8 mouse cellular contexts compared by ENCODE assay signal in genomic region chr14:48198190-48198954, GRCm38 (mm10).
DNase-seq lines count a peak whose midpoint lies in the region; ATAC-seq and TF ChIP-seq lines count a peak whose summit lies in the region.
"Had no signal": no experiment of that assay in that cellular context is flagged by ENCODE, and none has a peak within 500 bp of the region (broad histone marks: within the 10 kb centered on the region; RNA-seq: fewer than 3 reads in every experiment).

No protein-coding gene starts in this region.

- peaks cover 33% of the 10 kb centered on the region for H3K4me1 ChIP-seq in hindbrain, embryonic 14.5 days (replicated peaks; ENCODE audit: control insufficient read depth, insufficient read depth, low read length)
- H3K4me1 ChIP-seq in hindbrain, embryonic 10.5 days (replicated peaks) = peaks cover 58% of the 10 kb centered on the region
- peaks cover 26% of the 10 kb centered on the region for H3K4me1 ChIP-seq in stomach, embryonic 14.5 days (ENCODE audit: control insufficient read depth, insufficient read depth, low read length)
- peaks cover 3% of the 10 kb centered on the region; the same call in 1 of the 2 replicates for H3K4me1 ChIP-seq in stomach, postnatal 0 days (replicated peaks; ENCODE audit: control insufficient read depth, insufficient read depth)
- peaks cover 77% of the 10 kb centered on the region for H3K4me1 ChIP-seq in lung, embryonic 15.5 days

- no peaks in the 10 kb centered on the region for H3K36me3 ChIP-seq in hindbrain, embryonic 14.5 days (replicated peaks; ENCODE audit: control insufficient read depth, insufficient read depth)
- no peaks in the 10 kb centered on the region for H3K36me3 ChIP-seq in hindbrain, embryonic 10.5 days
- H3K36me3 ChIP-seq in stomach, embryonic 14.5 days (ENCODE audit: control insufficient read depth, insufficient read depth, low read length) = no peaks in the 10 kb centered on the region
- no peaks in the 10 kb centered on the region for H3K36me3 ChIP-seq in stomach, postnatal 0 days (ENCODE audit: control insufficient read depth, insufficient read depth, low read length)
- no peaks in the 10 kb centered on the region for H3K36me3 ChIP-seq in lung, embryonic 15.5 days
- H3K36me3 ChIP-seq: limb, embryonic 13.5 days had no signal

- no peak overlapping the region for H3K27ac ChIP-seq in hindbrain, embryonic 14.5 days
- no peak overlapping the region for H3K27ac ChIP-seq in hindbrain, embryonic 10.5 days
- no peak overlapping the region for H3K27ac ChIP-seq in stomach, embryonic 14.5 days (ENCODE audit: low read length)
- no peak overlapping the region for H3K27ac ChIP-seq in stomach, postnatal 0 days (replicated peaks)
- H3K27ac ChIP-seq in lung, embryonic 15.5 days = peak overlapping the region; percentile 83
- H3K27ac ChIP-seq: limb, embryonic 13.5 days had no signal

- H3K9ac ChIP-seq in hindbrain, embryonic 14.5 days = no peak overlapping the region
- H3K9ac ChIP-seq in stomach, embryonic 14.5 days (replicated peaks; ENCODE audit: low read depth, low read length) = no peak overlapping the region
- H3K9ac ChIP-seq in stomach, postnatal 0 days (ENCODE audit: low read length) = no peak overlapping the region
- H3K9ac ChIP-seq in lung, embryonic 15.5 days = no peak overlapping the region
- H3K9ac ChIP-seq: limb, embryonic 13.5 days had no signal

- ATAC-seq in hindbrain, embryonic 14.5 days (ENCODE audit: low FRiP score) = no peak
- ATAC-seq in stomach, embryonic 14.5 days (ENCODE audit: insufficient number of reproducible peaks, insufficient read depth, low FRiP score, low read depth) = peak; percentile 43; the same call in 1 of the 2 replicates
- ATAC-seq in stomach, postnatal 0 days (ENCODE audit: low FRiP score, low TSS enrichment) = no peak
- ATAC-seq in lung, embryonic 15.5 days (ENCODE audit: borderline replicate concordance, extremely low read depth, low FRiP score, low TSS enrichment) = peak; percentile 73

- 35% methylated on average over 8 of the region's 8 CpGs for WGBS in hindbrain, embryonic 14.5 days
- 73% methylated on average over 8 of the region's 8 CpGs for WGBS in hindbrain, embryonic 10.5 days
- WGBS in stomach, embryonic 14.5 days = 48% methylated on average over 8 of the region's 8 CpGs
- 51% methylated on average over 8 of the region's 8 CpGs for WGBS in stomach, postnatal 0 days
- 34% methylated on average over 8 of the region's 8 CpGs for WGBS in lung, embryonic 15.5 days

- no peak overlapping the region for H3K4me2 ChIP-seq in hindbrain, embryonic 14.5 days (replicated peaks)
- no peak overlapping the region for H3K4me2 ChIP-seq in stomach, embryonic 14.5 days (replicated peaks; ENCODE audit: low read depth, low read length)
- no peak overlapping the region for H3K4me2 ChIP-seq in stomach, postnatal 0 days (replicated peaks; ENCODE audit: low read depth)
- peak overlapping the region; percentile 27; the same call in 1 of the 2 replicates for H3K4me2 ChIP-seq in lung, embryonic 15.5 days
- H3K4me2 ChIP-seq: limb, embryonic 13.5 days had no signal

- no peak overlapping the region for H3K4me3 ChIP-seq in hindbrain, embryonic 14.5 days (replicated peaks; ENCODE audit: low read length)
- no peak overlapping the region for H3K4me3 ChIP-seq in hindbrain, embryonic 10.5 days
- no peak overlapping the region for H3K4me3 ChIP-seq in stomach, embryonic 14.5 days (ENCODE audit: low read depth, low read length)
- no peak overlapping the region for H3K4me3 ChIP-seq in stomach, postnatal 0 days (ENCODE audit: low read depth, low read length)
- H3K4me3 ChIP-seq in lung, embryonic 15.5 days = no peak overlapping the region
- H3K4me3 ChIP-seq: limb, embryonic 13.5 days had no signal

- no peak for TF ChIP-seq EP300 in stomach, postnatal 0 days (optimal IDR thresholded peaks at IDR 0.05)

- no peak for TF ChIP-seq CTCF in stomach, postnatal 0 days (IDR thresholded peaks at IDR 0.05; ENCODE audit: low read depth)

- no peaks in the 10 kb centered on the region for H3K9me3 ChIP-seq in hindbrain, embryonic 14.5 days (ENCODE audit: control insufficient read depth, low read length)
- H3K9me3 ChIP-seq in hindbrain, embryonic 10.5 days = no peaks in the 10 kb centered on the region
- H3K9me3 ChIP-seq in stomach, embryonic 14.5 days (ENCODE audit: control insufficient read depth, low read depth, low read length) = no peaks in the 10 kb centered on the region
- H3K9me3 ChIP-seq in stomach, postnatal 0 days (ENCODE audit: control insufficient read depth, low read length) = no peaks in the 10 kb centered on the region
- no peaks in the 10 kb centered on the region for H3K9me3 ChIP-seq in lung, embryonic 15.5 days
- H3K9me3 ChIP-seq: limb, embryonic 13.5 days had no signal

- peak; percentile 40 for DNase-seq in hindbrain, embryonic 14.5 days (ENCODE audit: low spot score)
- DNase-seq in hindbrain, embryonic 10.5 days (ENCODE audit: low spot score) = no peak
- no peak for DNase-seq in stomach, postnatal 0 days (ENCODE audit: low spot score)
- DNase-seq in spleen, adult 18-20 months = no peak
- DNase-seq in right cerebral cortex, postnatal 4 days = no peak

- no peaks in the 10 kb centered on the region for H3K27me3 ChIP-seq in hindbrain, embryonic 14.5 days (ENCODE audit: control insufficient read depth, insufficient read depth, low read length)
- no peaks in the 10 kb centered on the region for H3K27me3 ChIP-seq in hindbrain, embryonic 10.5 days (ENCODE audit: insufficient read depth, poor library complexity, severe bottlenecking)
- no peaks in the 10 kb centered on the region for H3K27me3 ChIP-seq in stomach, embryonic 14.5 days (ENCODE audit: control insufficient read depth, insufficient read depth, low read length)
- no peaks in the 10 kb centered on the region for H3K27me3 ChIP-seq in stomach, postnatal 0 days (ENCODE audit: control insufficient read depth, insufficient read depth, low read length)
- no peaks in the 10 kb centered on the region for H3K27me3 ChIP-seq in lung, embryonic 15.5 days
- H3K27me3 ChIP-seq: limb, embryonic 13.5 days had no signal

Comparison
In these comparisons a context has a peak if more than half of its experiments do, and no peak if none do; other contexts are left out.
1. ATAC-seq: peak in stomach, embryonic 14.5 days (single experiment) and lung, embryonic 15.5 days (single experiment); none in hindbrain, embryonic 14.5 days (single experiment) and stomach, postnatal 0 days (single experiment).